Mouse (Mus musculus) layer of hippocampus, adult 11-12 months (tissue): ENCODE results near the gene Stk32c.

Source experiments
- DNase-seq: peaks from one replicate; pipeline ENCODE4 v3.0.0; 2022; ENCODE audit warnings: low spot score

Gene Stk32c

GRCm38 (mm10) chr7:139229837-139230236, 16.7 kb upstream of the Stk32c start:
- no peak for DNase-seq

- DNase-seq, result no peak
Observed at GRCm38 (mm10) chr7:139228447-139229171, 15.5 kb upstream of the Stk32c start.

GRCm38 (mm10) chr7:139226416-139226815, 13.3 kb upstream of the Stk32c start:
- no peak for DNase-seq

- DNase-seq, result no peak
Observed at GRCm38 (mm10) chr7:139224725-139225124, 11.6 kb upstream of the Stk32c start.

GRCm38 (mm10) chr7:139224070-139224469, 11.0 kb upstream of the Stk32c start:
- no peak for DNase-seq

- DNase-seq, result no peak
Observed at GRCm38 (mm10) chr7:139222341-139222740, 9.2 kb upstream of the Stk32c start.

DNA sequence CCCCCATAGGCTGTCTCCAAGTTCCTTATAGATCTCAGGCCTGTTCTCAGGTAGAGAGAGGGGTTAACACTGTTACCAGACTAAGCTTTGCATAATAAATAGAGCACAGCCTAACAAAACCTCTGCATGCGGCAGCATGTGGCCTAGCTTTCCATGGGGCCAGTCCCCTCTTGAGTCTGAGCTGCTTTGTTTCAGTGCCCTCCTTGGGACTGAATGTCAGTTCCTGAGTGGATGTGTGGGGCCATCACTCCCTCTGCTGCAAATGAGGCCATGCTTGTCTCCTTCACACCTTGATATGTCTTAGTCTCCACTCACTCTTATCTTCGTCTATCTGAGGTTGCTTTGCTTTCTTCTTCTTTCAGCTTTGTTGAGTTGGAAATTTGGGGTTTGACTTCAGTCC, 8.7 kb upstream of the Stk32c start:
- no peak for DNase-seq

DNA sequence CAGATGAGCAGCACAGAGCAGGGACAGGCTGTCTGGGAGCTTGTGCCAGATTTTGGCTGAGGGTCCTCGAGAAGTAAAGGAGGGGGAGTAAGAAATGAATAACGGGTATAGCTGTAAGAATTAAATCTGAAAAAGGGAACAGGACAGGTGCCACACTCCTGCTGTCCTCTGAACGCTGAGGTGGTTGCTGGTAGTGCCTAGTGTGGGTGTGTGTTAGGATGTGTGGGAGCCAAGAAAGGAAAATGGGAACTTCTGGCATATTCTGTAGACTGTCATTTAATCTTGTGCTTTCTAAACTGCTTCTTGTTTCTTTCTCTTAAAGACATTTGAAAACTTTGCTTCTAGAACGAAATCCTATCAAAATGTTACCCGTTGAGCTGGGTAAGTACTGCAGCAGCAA, 8.0 kb upstream of the Stk32c start:
- DNase-seq, result no peak

GRCm38 (mm10) chr7:139220303-139220702, 7.2 kb upstream of the Stk32c start:
- DNase-seq, result no peak

GRCm38 (mm10) chr7:139219486-139219885, 6.4 kb upstream of the Stk32c start:
- DNase-seq, result no peak

GRCm38 (mm10) chr7:139218641-139219415, 5.7 kb upstream of the Stk32c start:
- DNase-seq, result no peak

DNA sequence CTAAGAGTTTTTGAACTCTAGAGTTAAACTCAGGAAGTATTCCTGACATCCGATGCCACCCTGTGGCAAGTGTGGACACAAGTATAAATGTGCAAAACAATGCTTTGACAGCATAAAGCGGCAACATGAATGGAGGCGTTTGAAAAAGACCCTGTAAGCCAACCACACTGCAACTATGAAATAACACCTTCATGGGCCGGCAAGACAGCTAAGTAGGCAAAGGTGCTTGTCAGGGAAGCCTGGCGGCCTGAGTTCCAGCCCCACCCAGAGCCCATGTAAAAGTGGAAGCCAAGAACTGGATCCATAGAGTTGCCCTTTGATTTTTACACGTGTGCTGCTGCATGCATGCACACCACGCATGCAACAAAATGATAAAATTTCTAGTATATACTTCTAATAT, 3.9 kb upstream of the Stk32c start:
- DNase-seq, result no peak

DNA sequence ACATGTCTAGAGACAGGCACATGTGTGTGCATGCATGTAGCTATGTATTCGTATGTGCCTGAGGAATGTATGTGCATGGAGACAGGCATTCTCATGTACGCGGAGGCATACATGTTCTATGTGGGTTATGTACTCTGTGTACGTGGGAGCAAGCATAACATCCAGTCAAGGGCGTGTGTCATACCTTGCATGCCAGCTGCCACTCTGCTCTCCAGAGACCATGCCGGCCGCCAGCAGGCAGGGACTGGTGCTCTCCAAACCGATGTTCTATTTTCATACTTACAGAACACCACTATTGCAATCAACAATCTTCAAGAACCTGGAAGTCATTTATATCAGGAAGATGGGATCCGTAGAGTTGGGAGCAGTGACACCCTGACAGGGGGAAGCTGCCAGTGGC, 3.4 kb upstream of the Stk32c start:
- no peak for DNase-seq

DNA sequence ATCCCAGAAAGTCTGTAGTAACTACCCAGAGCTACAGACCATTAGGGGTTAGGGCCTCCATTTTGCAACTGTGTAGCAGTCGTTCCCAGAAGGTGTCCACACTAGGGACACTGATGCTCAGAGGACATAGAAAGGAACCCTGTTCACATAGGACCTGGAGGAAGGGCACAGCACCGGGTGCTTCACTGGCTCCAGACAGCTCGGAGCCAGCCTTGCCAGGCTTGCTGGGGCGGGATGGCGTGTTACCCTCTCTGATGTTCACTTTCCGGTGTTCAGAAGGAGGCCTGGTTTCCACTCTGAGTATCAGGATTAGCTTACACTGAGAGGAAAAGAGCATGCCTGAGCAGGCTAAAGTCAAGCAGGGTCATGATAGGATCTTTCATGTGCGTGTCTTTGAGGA, 2.8 kb upstream of the Stk32c start:
- DNase-seq, result no peak

DNA sequence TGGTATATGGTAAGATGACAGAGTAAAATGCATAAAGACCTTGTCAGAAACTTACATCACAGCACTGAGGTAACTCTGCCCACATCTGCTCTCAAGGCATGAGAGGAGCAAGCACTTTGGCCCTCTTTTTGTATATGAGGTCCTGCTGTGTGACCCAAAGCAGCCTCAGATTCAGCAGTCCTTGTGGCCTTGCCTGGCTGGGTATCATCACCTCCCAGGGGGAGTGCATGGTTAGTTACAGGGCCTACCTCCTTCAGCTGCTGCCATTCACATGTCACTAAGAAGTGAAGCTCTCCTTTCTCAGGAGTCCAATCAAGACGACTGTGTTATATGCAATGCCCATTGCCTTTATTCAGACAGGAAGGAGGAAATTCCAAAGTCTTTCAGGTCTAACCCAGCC, 2.4 kb upstream of the Stk32c start:
- no peak for DNase-seq

GRCm38 (mm10) chr7:139214596-139215340, 1.7 kb upstream of the Stk32c start:
- DNase-seq, result no peak

- no peak for DNase-seq
Observed at GRCm38 (mm10) chr7:139214160-139214559, 1.1 kb upstream of the Stk32c start.

DNA sequence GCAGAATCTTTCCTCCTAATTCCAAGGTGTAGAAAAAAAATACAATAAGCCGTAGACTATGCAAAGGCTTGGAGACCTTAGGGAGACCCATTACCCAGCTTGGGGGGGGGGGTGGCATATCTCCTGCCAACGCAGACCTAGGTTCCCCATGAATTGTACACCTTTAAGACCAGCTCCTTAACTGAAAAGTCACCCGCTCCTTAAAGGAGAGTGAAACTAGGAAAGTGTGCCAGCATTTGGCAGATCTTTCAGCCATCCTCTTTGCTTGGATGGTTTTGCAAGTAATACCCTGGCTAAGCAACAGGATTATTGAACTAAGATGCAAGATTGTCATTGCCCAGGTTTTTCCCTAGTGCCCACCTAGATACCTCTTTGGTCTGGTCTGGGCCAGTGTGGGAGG, 644 bp upstream of the Stk32c start:
- no peak for DNase-seq

- no peak for DNase-seq
Observed at GRCm38 (mm10) chr7:139211761-139212160, 1.3 kb downstream of the Stk32c start.

GRCm38 (mm10) chr7:139208773-139209095, 4.4 kb downstream of the Stk32c start:
- DNase-seq, result no peak

GRCm38 (mm10) chr7:139208023-139208772, 4.9 kb downstream of the Stk32c start:
- DNase-seq, result no peak

GRCm38 (mm10) chr7:139201209-139201608, 11.9 kb downstream of the Stk32c start:
- no peak for DNase-seq
